Mouse (Mus musculus): ENCODE measurements at regions not wholly inside any gene's neighbourhood (a gene's known extent, or its start where the extent isn't known, plus 50 kb on each side); places are given as distances from the start of the nearest gene placed in this dataset.

DNA sequence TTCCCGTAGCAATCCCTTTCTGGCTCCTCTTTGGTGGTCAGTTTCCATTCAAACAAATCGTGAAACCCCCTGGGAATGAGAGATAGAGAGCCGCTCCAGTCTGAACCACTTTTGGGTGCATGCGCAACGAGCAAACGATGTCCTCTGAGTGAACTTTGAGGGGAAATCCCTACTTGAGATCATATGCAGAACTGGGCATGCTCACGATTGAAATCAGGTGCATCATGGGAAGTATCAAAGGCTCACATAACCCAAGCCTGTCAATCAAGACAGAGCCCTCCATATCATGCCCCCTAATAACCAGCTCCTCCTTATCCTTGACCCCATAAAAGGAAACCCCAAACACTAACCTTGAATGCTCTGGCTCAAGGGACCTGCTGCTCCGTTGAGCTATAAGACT, 59.1 kb upstream of the Dio3 start:
- no peak for TF ChIP-seq GATA2 (IDR thresholded peaks at IDR 0.05; ENCODE audit: borderline replicate concordance, low read depth, low read length)
- no peak for TF ChIP-seq CTCF (IDR thresholded peaks at IDR 0.05; ENCODE audit: low read depth, low read length)
- no peak for TF ChIP-seq GATA1 (IDR thresholded peaks at IDR 0.05; ENCODE audit: borderline replicate concordance, low read length)
- no peak for TF ChIP-seq TAL1 (conservative IDR thresholded peaks at IDR 0.05; ENCODE audit: low read depth, low read length)
